Mouse (Mus musculus) adrenal gland, adult (tissue): ENCODE results near the gene Lysmd1.
"Not testable (repeated sequence)": the region's sequence is repeated elsewhere in the genome, so short reads cannot be mapped to it uniquely, and the experiment has no call there.

Experiments
- DNase-seq, 2 experiments: peaks; one replicate each; pipeline ENCODE4 v3.0.0; 2022 to 2023; ENCODE audit warnings: low spot score in 1 of 2; ENCODE audit not compliant: inconsistent age in 2 of 2

The Lysmd1 gene

DNA sequence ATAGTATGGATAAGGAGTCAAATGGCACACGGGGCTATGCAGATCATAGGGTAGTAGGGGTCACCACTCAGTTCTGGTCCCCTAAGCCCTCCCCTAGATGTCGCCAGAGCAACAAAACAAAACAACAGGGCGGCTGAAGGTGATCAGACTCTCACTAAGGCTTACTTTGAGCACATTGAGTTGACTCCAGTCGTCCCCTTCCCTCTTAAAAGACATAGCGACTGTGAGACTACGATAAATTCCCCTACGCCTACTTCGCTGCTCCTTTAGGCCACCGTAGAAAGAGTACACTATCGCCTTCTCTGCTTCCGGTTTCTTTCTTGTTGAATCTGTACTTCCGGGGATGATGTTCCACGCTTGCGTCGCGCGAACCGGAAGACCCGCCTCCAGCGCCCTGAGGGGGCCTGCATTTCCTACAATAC is at the start of gene Lysmd1, which contains the start of gene Scnm1:
Gene Lysmd1, plus strand, starts transcription at position 409 of the 422 bp plus-strand sequence.
Gene Scnm1, minus strand, starts transcription at position 332 of the 422 bp plus-strand sequence.
- peak; percentile 93 to 96 for DNase-seq

DNA sequence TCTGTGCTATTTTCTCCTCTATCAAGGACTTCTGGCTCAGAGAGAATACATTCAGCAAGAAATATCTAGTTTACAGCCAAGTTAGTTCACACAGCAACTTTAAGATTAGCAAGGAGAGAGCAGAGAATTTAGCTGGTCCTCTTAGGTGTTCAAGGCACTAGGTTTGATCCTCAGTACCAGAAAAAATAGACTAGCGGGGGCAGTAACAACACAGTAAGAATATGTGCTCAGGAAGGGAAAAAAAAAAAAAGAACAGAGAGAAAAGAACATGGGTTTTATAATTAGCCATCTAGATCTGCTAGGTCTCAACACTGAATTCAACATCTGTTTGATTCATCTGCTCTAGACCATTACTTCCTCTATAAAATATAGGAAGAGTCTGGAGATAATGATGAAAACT is 45.8 kb upstream of the Lysmd1 start:
- DNase-seq, result peak in 1 of 2 experiments; percentile 37

DNA sequence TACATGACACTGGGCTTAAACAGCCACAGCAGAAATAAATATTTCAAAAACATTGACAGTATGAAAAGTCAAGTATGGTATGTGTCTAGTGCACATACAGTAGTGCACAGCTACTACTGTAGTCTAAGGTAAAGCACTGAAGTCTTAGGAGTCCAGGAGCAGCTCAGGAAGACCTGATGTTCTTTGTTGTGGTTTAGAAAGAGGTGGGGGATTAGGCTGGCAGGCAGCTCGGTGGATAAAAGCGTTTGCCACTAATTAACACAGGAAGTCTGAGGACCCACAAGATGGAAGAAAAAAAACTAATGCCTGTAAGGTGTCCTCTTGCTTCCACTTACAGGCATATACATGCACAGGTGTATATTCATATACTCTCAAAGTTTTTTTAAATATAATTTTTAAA is 33.0 kb upstream of the Lysmd1 start:
- DNase-seq, result no peak

DNA sequence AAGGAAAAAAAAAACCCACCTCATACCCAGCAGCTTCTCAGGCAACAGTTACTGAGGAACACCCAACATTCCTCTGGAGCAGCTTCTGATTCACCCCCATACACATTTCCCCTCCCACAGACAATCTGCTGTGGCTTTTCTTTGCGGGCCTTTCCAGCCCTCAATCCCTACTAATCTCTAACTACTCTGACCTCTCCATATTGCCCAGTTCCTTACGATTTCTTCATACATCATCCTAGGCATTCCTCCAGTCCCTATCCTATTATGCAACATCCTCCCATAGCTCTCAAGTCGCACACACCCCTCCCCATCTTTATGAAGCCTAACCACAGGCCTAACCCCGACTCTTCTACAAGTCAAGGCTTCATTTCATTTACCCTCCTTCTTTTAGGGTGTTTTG is 28.8 kb upstream of the Lysmd1 start:
- DNase-seq, result no peak

DNA sequence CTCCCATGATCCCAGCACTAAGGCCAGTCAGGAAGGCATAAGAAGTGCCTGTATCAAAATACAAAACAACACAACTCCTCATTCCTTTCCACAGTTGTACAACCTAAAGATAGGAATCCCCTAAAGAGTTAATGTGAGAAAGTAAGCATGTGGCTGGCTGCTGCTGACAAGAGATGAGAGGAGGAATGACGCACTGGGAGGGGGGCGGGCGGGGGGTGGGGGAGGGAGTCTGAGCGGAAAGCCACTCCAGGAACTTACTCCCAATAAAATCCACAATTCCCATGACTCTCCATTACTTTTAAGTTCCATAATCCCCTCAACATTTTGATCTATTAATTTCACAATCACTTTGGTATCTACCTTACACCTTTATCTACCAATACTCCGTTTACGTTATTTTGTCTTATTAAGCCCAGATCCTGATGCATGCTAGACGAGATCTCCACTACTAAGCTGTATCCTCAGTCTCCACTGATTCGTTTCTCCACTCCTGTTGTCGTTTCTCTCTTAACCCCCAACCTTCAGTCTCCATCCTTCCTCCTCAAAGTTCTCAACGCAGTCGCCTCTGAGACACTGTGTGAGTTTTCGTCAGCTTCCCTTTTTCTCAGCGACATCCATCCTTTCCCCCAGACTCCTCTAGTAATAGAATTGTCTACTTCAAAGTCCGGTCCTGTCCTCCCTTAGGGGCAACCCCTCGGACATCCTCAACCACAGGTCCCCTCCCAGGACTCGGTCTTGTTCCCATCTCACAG is 28.1 kb upstream of the Lysmd1 start:
- peak in 1 of 2 experiments; percentile 64 for DNase-seq

DNA sequence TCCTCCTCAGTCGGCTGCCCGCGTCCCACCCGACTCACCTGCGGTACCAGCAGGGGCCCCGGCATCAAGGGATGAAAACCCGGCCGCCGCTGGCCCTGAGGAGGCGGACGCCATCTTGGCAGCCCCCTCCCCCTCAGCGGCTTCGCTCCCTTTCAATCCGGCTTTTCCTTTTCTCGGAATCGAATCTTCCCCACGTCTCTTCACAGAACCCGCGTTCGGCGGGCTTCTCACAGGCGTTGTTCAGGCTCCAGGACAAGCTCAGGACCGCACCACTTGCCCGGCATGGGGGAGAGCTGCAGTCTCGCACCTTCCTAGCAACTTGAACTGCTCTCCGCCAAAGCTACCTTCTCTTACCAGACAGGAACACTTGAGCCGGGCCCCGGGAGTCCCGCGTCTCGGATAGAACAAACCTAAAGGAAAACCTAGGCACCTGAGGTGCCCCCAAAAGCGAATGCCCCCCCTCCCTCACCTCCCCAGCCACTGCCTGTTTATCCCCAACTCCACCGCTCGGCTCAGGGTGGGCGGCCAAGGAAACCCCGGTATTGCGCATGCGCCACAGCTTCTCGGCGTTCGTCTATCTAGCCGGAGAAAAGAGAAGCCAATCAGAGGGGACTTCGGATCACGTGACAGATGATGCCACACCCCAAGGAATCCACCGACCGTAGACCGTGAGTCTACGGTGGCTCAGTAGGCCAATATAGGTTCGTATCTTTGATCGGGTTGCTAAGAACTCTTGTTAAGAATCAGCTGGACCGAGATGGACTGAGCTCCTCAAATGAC is 27.4 kb upstream of the Lysmd1 start, which contains the start of gene Pip5k1a:
Gene Pip5k1a, minus strand, starts transcription at position 593 of the 780 bp plus-strand sequence.
- DNase-seq, result peak; percentile 97 to 98

DNA sequence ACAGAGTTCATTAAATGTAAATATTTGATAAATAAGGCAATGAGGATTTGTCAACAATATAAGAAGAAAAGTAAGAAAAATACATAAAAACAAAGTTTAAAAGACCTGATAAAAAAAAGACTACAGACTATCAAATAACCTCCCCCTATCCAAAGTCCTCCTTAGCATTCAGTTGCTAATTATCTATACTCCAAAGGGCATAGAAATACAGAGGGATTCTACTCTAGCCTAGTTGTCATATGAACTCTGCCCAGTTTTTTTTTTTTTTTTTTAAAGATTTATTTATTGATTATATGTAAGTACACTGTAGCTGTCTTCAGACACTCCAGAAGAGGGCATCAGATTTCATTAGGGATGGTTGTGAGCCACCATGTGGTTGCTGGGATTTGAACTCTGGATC is 26.6 kb upstream of the Lysmd1 start:
- not testable (repeated sequence) for DNase-seq

DNA sequence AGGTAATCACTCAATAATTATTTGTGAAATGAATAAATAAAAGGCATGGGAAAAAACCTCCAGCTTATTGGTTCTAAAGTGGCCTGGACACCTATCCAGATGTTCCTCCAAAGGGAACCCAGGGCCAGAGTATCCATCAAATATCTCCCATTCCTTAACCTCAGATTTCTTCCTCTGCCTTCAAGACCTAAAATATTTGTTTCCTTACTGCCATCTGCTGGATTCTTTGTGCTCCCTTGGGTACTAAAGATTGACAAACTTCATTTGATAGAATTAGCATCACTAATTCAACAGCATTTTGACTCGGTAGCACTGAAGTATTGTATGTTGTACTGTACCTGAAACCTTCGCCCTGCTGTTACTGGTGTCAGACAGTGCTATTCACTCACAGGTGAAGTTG is 26.0 kb upstream of the Lysmd1 start:
- peak in 1 of 2 experiments; percentile 66 for DNase-seq

DNA sequence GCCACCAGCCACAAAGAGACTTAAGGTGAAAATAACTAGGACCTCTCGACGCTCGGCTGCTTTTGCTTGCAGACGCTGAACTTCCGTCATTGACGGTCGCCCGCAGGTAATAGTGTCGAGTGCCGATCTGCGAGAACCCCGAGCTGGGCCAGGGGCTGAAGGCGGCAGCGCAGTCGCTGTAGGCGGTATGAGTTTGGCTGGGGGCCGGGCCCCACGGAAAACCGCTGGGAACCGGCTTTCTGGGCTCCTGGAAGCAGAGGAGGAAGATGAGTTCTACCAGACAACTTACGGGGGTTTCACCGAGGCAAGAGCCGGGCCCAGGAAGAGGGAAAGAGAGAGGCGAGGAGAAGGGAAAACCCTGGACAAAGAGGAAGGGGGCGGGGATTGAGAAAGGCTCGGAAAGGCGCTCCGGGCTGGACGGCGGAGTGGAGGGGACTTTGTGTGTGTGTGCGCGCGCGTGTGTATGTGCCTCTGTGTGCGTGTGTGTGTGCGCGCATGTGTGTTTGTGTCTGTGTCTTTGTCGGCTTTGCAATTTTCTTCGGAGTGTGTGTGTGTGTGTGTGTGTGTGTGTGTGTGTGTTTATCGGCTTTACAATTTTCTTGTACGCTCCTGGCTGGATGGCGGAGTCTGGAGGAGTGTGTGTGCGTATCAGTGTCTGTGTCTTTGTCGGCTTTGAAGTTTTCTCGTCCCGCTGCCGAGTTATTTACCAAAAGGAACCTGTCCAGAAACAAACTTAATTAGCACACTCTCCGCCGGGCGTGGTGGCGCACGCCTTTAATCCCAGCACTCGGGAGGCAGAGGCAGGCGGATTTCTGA is 22.8 kb upstream of the Lysmd1 start, which contains the start of gene Vps72:
Gene Vps72, plus strand, starts transcription at position 112 of the 816 bp plus-strand sequence.
- DNase-seq, result peak; percentile 92 to 98

DNA sequence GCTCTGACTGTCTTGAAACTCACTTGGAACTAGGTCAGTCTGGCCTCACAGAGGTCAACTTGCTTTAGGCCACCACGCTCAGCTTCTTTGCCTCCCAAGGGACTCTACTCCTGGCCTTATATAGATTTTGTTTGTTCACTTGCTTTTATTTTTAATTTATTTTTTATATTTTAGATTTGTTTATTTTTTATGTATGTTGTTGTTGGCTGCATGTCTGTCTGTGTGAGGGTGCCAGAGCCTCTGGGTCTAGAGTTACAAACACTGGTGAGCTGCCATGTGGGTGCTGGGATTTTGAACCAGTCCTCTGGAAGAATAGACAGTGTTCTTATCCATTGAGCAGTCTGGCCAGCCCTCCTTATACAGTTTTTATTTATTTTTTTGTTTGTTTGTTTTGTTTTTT is 21.1 kb upstream of the Lysmd1 start:
- DNase-seq, result no peak

DNA sequence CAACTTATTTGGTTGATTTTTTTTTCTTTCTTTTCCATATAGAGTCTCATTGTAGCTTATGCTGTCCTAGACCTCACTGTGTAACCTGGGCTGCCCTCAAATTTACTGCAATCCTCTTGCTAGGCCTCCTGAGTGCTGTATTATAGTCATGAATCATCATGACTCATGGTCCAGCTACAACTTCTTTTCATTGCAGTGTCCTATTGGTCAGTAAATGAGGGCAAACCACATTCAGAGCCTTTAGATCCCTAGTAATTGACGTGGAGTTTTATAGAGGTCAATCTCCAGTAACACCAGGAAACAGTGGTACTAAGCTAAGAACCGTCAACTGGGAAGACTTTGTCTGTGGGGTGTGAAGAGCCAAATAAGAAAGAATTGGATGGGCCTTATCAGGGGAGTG is 16.1 kb upstream of the Lysmd1 start:
- peak in 1 of 2 experiments; percentile 68 for DNase-seq

DNA sequence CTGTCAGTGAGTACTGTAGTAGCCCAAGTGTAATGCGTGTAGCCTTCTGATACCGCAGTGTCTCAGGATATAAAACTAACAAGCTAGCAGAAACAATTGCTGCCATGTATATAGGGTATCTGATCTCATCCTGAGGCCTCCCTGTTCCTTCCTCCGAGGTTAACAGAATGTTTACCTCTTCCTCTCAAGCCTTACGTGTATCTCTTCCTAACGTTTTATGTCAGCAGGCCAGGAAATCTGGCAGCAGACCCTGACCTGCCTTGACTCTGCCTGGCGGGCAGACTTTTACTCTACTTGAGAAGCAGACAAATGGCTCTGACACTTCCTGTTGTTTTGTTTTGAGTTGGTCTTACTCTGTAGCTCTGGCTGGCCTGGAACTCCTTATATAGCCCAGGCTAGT is 12.3 kb upstream of the Lysmd1 start:
- DNase-seq, result no peak

DNA sequence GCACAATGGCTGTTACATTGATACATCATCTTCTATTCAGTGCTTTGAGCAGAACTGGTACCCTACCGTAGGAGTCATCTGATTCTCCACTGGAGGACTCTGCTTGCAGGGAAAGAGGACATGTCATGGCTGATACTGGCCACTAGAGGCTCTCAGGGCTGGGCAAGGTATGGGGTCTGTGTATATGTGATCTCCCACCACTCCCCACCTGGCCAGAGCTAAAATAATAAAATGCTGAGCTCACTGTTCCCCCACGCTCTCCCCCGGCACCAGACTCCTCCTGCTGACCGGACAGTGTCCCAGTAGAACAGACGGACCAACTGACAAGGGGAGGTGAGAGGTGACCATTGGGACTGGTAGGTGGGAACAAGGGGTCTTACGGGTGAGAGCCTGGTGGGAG is 9.6 kb upstream of the Lysmd1 start, which contains the start of gene Tmod4:
Gene Tmod4, plus strand, starts transcription at position 231 of the 400 bp plus-strand sequence.
- no peak for DNase-seq

DNA sequence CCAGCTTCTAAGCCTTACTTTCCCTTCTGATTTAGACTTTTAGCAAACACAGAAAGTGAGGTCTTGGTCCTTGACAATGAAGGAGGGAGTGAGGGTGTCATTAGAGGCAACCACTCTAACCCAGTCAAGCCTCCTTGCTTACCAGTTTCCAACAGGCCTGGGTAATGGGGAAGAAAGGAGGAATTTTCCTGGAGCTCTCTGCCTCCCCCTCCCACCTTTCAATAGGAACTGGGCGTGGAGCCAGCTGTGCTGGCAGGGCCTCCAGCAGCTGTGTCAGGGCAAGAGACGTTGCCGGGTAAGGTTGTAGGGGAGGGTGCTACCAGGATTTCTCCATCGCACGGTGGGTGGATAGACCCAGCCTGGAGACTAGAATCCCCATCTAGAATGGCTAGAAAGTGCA is 8.9 kb upstream of the Lysmd1 start:
- DNase-seq, result peak in 1 of 2 experiments; percentile 65

DNA sequence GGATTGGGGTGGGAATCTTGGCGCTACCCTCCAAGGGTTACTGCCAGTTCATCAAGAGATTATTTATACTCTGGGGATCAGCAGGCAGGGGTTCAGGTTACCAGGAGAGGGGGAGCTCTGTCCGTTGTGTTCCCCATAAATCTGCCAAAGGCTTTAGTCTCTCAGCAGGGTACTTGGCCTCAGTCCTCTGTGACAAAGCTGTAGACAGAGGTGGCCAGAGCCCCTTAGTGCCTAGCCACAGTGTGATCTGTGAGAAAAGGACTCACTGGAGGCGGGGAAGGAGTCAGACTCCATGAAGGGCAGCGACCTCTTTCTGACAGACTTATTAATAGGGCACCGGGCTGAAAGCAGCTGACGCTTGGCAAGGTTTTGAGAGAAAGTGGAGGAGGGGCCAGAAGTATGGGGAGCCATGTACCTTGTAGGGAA is 4.6 kb upstream of the Lysmd1 start:
- DNase-seq, result peak in 1 of 2 experiments; percentile 39

DNA sequence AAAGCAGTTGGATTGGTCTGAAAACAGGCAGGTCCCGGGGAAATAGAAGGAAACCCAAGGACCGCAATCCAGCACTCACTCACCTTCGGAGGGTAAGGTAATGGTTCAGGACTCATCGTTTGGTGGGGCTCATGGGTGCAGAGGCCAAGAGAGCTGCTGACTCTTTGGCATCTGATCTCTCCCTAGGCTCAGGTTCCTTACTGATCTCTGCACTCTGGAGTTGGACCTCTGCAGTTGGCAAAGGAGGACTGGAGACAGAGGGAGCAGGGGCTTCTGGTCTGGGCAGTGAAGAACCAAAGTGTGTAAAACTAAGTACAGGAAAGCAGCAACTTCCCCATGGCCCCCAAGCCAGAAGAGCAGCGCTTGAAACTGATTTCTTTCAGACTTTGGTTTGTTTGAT is 3.8 kb upstream of the Lysmd1 start:
- no peak for DNase-seq

DNA sequence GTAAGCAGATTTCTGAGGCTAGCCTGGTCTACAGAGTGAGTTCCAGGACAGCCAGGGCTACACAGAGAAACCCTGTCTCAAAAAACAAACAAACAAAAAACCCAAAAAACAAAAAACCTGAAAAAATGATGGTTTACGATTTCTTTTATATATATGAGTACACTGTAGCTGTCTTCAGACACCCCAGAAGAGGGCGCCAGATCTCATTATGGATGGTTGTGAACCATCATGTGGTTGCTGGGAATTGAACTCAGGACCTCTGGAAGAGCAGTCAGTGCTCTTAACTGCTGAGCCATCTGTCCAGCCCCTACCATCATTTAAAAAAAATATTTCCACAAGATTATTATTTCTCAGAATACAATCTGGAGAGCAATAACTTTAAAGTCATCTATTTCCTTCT is 1.5 kb upstream of the Lysmd1 start:
- peak in 1 of 2 experiments; percentile 29 for DNase-seq

DNA sequence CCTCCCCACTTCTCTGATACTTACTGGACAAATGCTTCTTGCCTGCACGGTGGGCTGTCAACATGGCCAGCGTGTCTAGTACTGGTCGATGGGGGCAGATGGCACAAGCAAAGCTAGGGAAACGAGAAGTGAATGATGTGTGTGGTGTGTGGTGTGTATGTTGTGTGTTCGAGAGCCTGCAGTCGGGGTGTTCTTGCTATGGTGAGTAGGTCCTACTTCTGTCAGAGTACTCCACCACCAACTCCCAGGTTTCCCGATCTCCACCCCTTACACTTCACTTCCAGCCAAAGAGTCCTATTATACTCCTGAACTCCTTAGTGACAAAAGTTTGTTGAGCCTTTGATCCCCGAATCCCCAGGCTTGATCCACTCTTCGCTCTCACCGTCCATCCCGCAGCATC is 712 bp upstream of the Lysmd1 start:
- no peak for DNase-seq

DNA sequence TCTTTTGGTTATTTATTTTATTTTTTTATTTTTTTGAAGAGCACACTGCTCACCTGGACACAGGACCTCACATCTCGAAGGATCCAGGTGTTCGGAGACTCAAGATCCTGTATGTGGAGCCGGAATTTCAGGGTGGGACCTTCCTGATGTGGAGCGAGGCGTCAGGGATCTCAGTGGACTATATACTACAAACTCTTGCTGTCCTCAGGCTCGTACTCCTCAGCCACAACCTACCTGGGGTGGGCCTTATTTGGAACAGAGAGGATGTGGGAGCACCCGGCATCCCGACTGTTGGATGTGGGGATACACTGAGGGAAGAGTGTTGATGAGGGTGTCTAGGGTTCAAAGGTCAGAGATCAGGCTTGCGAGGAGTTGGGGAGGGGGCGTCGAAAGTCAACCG is 245 bp downstream of the Lysmd1 start:
- DNase-seq, result not testable (repeated sequence)

DNA sequence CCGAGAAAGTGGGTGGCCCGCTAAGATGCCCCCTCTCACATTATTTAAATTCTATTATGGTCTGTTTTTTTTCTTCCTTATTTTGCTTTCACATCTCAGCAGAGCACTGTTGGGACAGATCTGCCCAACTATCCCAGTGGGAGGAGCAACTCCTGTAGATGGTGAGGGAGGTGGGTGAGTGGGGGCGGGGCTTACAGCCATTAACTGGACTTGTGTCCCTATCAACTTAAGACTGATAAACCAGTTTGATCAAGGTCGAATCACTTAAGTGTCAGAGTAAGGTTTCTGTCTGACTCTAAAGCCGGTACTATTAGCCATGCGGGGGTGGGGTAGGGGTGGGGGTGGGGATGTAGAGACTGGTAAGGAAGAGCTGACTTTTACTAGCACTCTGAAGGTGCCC is 1.1 kb downstream of the Lysmd1 start:
- peak; percentile 75 to 81 for DNase-seq
